Mouse (Mus musculus) frontal cortex, postnatal 10 days (tissue): Measurements from ENCODE around the gene Ccdc137.
A peak's percentile ranks its signal among the peaks of the same experiment; 100 is the strongest.

Source experiments
- DNase-seq, 2 experiments: peaks; one replicate each; pipeline ENCODE4 v3.0.0; 2022; ENCODE audit warnings: low spot score in 2 of 2, mixed read lengths in 1 of 2

Ccdc137 gene

DNA sequence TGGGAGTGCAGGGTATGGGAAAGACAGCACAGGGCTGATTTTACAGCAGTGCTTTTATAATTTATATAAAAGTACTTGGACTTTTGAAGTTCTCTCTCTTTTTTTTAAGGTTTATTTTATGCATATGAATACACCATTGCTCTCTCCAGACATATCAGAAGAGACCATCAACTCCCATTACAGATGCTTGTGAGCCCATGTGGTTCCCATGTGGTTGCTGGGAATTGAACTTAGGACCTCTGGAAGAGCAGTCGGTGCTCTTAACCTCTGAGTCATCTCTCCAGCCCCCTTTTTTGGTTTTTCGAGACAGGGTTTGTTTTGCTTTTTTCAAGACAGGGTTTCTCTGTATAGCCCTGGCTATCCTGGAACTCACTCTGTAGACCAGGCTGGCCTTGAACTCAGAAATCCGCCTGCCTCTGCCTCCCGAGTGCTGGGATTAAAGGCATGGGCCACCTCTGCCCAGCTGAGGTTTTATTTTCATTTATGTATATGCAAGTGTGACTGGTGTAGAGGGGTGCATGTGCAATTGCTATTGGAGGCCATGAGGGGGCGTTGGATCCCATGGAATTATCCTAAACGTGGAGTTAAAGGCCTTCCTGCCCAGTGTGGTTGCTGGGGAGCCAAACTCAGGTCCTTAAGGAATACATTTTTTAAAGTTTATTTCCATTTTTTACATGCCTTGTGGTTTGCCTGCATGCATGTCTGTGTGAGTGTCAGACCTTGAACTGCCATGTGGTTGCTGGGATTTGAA lies 1.1 kb downstream of the Ccdc137 start:
- DNase-seq = no peak

DNA sequence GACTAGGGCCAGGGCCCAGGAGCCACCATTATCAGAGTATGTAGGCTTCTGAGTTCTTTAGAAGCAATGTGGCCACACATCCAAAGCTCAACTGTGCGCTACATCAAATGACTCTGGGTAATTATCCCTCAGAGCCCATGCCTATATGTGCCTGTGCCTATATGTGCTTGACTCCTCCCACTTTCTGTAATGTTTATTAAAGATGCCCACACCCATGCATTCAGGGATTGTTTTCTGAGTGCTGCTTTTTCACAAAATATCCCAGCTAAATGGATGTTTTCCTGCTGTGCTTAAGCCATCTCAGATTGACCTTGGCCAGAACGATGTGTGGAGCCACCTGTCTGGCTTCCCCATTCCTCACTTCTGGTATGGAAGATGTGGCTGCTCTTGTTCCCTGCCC lies 5.6 kb downstream of the Ccdc137 start:
- no peak for DNase-seq

- DNase-seq = no peak
These were observed 6.5 kb downstream of the Ccdc137 start for GRCm38 (mm10) chr11:120464365-120464764.

GRCm38 (mm10) chr11:120465521-120465920 lies 7.6 kb downstream of the Ccdc137 start:
- no peak for DNase-seq

GRCm38 (mm10) chr11:120467051-120467735 lies 9.3 kb downstream of the Ccdc137 start, which contains the start of gene Arl16:
Arl16 (minus strand) TSS chr11:120467607.
- DNase-seq = peak; percentile 94 to 95

DNA sequence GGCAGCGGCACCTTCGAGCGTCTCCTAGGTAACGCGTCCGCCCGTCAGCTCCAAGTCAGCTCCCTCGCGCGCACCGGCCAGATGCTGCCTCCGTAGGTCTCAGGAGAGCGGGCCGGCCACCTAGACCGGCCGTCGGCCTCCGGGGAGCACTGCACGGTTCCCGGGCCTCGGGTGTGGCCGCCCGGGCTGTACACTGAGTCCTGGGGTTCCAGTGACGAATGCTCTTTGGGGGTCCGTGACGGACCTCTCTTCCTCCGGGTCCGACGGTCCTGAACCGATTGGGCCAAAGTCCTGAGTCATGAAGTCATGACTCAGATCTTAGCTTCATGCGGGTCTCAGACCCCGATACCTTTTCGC lies 9.8 kb downstream of the Ccdc137 start:
- no peak for DNase-seq

GRCm38 (mm10) chr11:120472052-120472451 lies 14.1 kb downstream of the Ccdc137 start:
- DNase-seq = no peak

DNA sequence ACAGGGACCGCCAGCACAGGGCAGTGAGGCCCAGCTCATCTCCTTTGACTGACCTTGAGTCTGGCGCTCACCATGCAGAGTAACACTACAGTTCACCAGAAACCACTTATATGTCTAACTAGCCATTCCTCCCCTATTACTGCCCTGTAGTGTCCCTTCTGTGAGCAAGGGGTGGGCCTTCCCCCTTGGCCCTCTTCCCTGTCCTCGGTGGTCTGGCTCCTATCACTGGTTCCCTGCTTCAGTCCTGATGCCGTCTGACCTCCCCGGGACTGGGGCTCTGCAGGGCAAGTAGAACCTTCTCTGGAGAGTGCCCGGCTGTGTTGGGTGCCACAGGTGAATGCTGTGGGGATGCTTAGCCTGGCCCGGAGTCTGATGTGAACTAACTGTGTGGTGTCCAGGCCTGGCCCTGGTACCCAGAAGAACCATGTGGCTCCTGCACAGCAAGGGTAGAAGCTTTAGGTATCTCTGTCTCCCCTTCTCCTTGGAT lies 25.6 kb downstream of the Ccdc137 start:
- no peak for DNase-seq

DNA sequence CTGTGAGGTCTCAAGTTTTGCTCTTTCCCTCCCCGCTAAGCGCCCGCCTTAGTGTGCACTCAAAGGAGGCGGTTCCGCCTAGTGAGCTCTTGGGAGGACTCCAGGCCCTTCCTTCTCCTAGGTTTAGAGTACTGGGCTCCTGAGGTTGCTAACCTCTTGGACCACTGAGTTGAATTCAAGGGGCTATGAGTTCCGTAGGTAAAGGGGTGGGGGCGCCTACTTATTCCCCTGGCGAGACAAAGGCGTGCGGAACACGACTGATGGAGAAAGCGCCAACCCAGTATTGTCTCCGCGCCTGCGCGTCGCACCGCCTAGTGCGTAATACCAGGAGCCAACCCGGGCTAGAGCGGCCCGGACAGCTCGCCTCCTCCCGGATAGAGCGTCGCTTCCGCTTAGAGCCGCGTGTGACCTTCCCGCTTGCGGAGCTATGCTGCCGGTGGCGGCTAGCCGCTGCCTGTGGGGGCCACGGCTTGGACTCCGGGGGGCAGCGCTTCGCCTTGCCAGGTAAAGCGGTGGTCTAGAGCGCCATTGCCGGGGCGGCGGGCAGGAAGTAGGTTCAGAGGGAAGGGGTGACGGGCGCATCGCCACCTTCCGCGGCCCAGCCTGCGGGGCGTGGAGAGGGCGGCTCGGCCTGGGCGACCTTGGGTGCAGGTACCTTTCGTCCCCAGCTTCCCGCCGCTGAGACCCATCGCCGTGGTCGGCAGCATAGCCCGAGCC lies 26.5 kb downstream of the Ccdc137 start, which contains the start of gene Mrpl12:
Gene Mrpl12 (plus strand): TSS at position 349 of the 717 bp plus-strand sequence.
- DNase-seq = peak; percentile 83 to 89

- no peak for DNase-seq
These were observed 27.3 kb downstream of the Ccdc137 start for GRCm38 (mm10) chr11:120485251-120485650.

- no peak for DNase-seq
These were observed 30.6 kb downstream of the Ccdc137 start for GRCm38 (mm10) chr11:120488516-120488915.

GRCm38 (mm10) chr11:120489054-120489761 lies 31.3 kb downstream of the Ccdc137 start:
- DNase-seq = peak; percentile 49 to 54

- DNase-seq = no peak
These were observed 32.6 kb downstream of the Ccdc137 start for GRCm38 (mm10) chr11:120490291-120491046.

- peak; percentile 80 to 85 for DNase-seq
These were observed 33.6 kb downstream of the Ccdc137 start, which contains the start of gene Slc25a10 for GRCm38 (mm10) chr11:120491317-120492023. Slc25a10 (plus strand) TSS chr11:120491840.

- DNase-seq = no peak
These were observed 34.3 kb downstream of the Ccdc137 start for GRCm38 (mm10) chr11:120492024-120492877.

DNA sequence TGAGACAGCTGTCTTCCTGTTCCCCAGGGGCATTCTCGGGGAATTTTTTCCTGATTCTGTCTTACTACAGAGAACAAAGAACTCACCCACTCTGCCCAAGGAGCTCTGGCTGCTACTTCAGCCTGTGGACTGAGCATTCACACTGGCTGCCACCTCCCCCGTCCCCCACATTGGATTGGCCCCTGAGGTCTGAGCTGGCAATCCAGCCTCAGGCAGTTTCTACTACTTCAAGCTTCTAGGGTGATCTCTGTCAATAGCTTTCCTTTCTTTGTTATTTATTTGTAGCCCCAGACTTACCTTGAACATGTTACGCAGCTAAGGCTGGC lies 34.9 kb downstream of the Ccdc137 start:
- DNase-seq = no peak

GRCm38 (mm10) chr11:120493351-120493750 lies 35.4 kb downstream of the Ccdc137 start:
- no peak for DNase-seq

- DNase-seq = no peak
These were observed 36.0 kb downstream of the Ccdc137 start for GRCm38 (mm10) chr11:120493911-120494310.

- DNase-seq = no peak
These were observed 39.5 kb downstream of the Ccdc137 start for GRCm38 (mm10) chr11:120497436-120497835.
